In the genomic region with DNA sequence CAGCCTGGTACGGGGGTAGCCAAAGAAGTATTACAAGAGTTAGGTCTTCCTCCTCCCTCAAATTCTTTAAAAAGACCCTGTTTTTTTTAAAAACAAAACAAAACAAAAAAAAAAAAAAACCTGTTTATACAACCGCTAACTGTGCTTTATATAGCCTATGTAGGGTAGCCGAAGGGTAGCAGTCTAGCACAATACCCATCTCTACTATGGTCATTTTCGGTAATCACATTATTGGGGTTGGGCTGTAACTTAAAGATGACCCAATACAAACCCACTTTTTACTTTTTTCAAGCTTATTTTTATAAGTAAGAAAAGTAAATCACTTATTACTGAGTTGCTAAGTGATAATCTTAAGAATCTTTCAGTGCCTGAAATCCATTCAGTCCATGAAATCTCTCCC, we compare ENCODE assay signal across 8 mouse cellular contexts. TPM values are rescaled to one million over a fixed set of nuclear protein-coding genes. Genes with fewer than 3 reads are reported as not detected.
DNase-seq lines count a peak whose midpoint lies in the region; ATAC-seq and TF ChIP-seq lines count a peak whose summit lies in the region.

No protein-coding gene starts in this region.

- WGBS in kidney, postnatal 0 days, result 56% methylated on average over 4 of the region's 4 CpGs
- WGBS in embryonic facial prominence, embryonic 13.5 days, result 51% methylated on average over 4 of the region's 4 CpGs
- 53% methylated on average over 4 of the region's 4 CpGs for whole genome bisulfite sequencing in intestine, postnatal 0 days
- 54% methylated on average over 4 of the region's 4 CpGs for WGBS in neural tube, embryonic 12.5 days

- H3K9ac ChIP-seq in kidney, postnatal 0 days (ENCODE audit: low read depth, low read length), result 0 out of 2 replicates have a peak overlapping the region, but pooled peaks have one; percentile 75
- no peak overlapping the region for H3K9ac ChIP-seq in embryonic facial prominence, embryonic 13.5 days
- H3K9ac ChIP-seq in intestine, postnatal 0 days (ENCODE audit: low read depth, low read length), result no peak overlapping the region; the same call in 1 of the 2 replicates
- H3K9ac ChIP-seq in neural tube, embryonic 12.5 days, result no peak overlapping the region

- no peak for TF ChIP-seq CTCF in kidney, postnatal 0 days (IDR thresholded peaks at IDR 0.05; ENCODE audit: low read depth)
- TF ChIP-seq CTCF in intestine, postnatal 0 days (IDR thresholded peaks at IDR 0.05; ENCODE audit: low read depth), result no peak

- H3K27me3 ChIP-seq in kidney, postnatal 0 days (ENCODE audit: insufficient read depth, low read length), result no peaks in the 10 kb centered on the region
- no peaks in the 10 kb centered on the region for H3K27me3 ChIP-seq in embryonic facial prominence, embryonic 13.5 days
- no peaks in the 10 kb centered on the region for H3K27me3 ChIP-seq in intestine, postnatal 0 days (replicated peaks; ENCODE audit: control insufficient read depth, insufficient read depth, low read length)
- no peaks in the 10 kb centered on the region for H3K27me3 ChIP-seq in neural tube, embryonic 12.5 days (replicated peaks)

- H3K9me3 ChIP-seq in kidney, postnatal 0 days (replicated peaks; ENCODE audit: low read length), result no peaks in the 10 kb centered on the region
- no peaks in the 10 kb centered on the region for H3K9me3 ChIP-seq in embryonic facial prominence, embryonic 13.5 days
- H3K9me3 ChIP-seq in intestine, postnatal 0 days (ENCODE audit: control insufficient read depth), result no peaks in the 10 kb centered on the region
- H3K9me3 ChIP-seq in neural tube, embryonic 12.5 days, result no peaks in the 10 kb centered on the region

- no peaks in the 10 kb centered on the region for H3K4me1 ChIP-seq in kidney, postnatal 0 days (replicated peaks; ENCODE audit: insufficient read depth, low read length)
- peaks cover 8% of the 10 kb centered on the region for H3K4me1 ChIP-seq in embryonic facial prominence, embryonic 13.5 days
- no peaks in the 10 kb centered on the region for H3K4me1 ChIP-seq in intestine, postnatal 0 days (replicated peaks; ENCODE audit: control insufficient read depth, insufficient read depth, low read length)
- no peaks in the 10 kb centered on the region; the same call in 1 of the 2 replicates for H3K4me1 ChIP-seq in neural tube, embryonic 12.5 days

- peak overlapping the region; percentile 73 for H3K4me3 ChIP-seq in kidney, postnatal 0 days (replicated peaks; ENCODE audit: low read depth, low read length)
- peak overlapping the region; percentile 81 for H3K4me3 ChIP-seq in embryonic facial prominence, embryonic 13.5 days
- peak overlapping the region; percentile 93 for H3K4me3 ChIP-seq in intestine, postnatal 0 days (ENCODE audit: low read depth, low read length)
- peak overlapping the region; percentile 59; the same call in 1 of the 2 replicates for H3K4me3 ChIP-seq in neural tube, embryonic 12.5 days

- no peak overlapping the region for H3K27ac ChIP-seq in kidney, postnatal 0 days
- H3K27ac ChIP-seq in embryonic facial prominence, embryonic 13.5 days, result no peak overlapping the region
- no peak overlapping the region for H3K27ac ChIP-seq in intestine, postnatal 0 days (ENCODE audit: low read depth, low read length)
- H3K27ac ChIP-seq in neural tube, embryonic 12.5 days, result no peak overlapping the region

- peak; percentile 10 for DNase-seq in kidney, postnatal 0 days (ENCODE audit: low spot score)
- no peak for DNase-seq in kidney, postnatal 25 days
- DNase-seq in thymus, postnatal 36 days, result no peak
- DNase-seq in left cerebral cortex, adult 8-10 months (ENCODE audit: low spot score in 2 of 2), result no peak
- DNase-seq in c-Kit-positive CD71-positive TER-119-positive erythroid progenitor cells, embryonic 14.5 days (ENCODE audit: low spot score), result no peak

- no peaks in the 10 kb centered on the region for H3K36me3 ChIP-seq in kidney, postnatal 0 days (ENCODE audit: insufficient read depth, low read length)
- H3K36me3 ChIP-seq in embryonic facial prominence, embryonic 13.5 days, result peaks cover 6% of the 10 kb centered on the region; the same call in 1 of the 2 replicates
- H3K36me3 ChIP-seq in intestine, postnatal 0 days (ENCODE audit: control insufficient read depth, insufficient read depth), result no peaks in the 10 kb centered on the region
- no peaks in the 10 kb centered on the region for H3K36me3 ChIP-seq in neural tube, embryonic 12.5 days

- ATAC-seq in kidney, postnatal 0 days (replicated peaks; ENCODE audit: low FRiP score, low read depth), result no peak
- no peak for ATAC-seq in embryonic facial prominence, embryonic 13.5 days (ENCODE audit: insufficient number of reproducible peaks, insufficient read depth, low FRiP score, low TSS enrichment, low read depth)
- no peak for ATAC-seq in intestine, postnatal 0 days
- ATAC-seq in neural tube, embryonic 12.5 days (ENCODE audit: low FRiP score, low read depth), result no peak

- H3K4me2 ChIP-seq in kidney, postnatal 0 days (ENCODE audit: low read length), result peak overlapping the region; percentile 74
- H3K4me2 ChIP-seq in embryonic facial prominence, embryonic 13.5 days, result peak overlapping the region; percentile 71
- H3K4me2 ChIP-seq in intestine, postnatal 0 days (replicated peaks; ENCODE audit: low read depth), result peak overlapping the region; percentile 75
- H3K4me2 ChIP-seq in neural tube, embryonic 12.5 days (replicated peaks), result peak overlapping the region; percentile 66

RNA-seq across cellular contexts. Expression of gene Efcab7, which starts 0.7 kb away (rescaled TPM):
- polyA plus RNA-seq in kidney, postnatal 0 days (2015; fragmentation: Nextera tagmentation; extraction: Ambion mirVana), result 21.6 and 23.1 TPM in 2 replicates
- polyA plus RNA-seq in embryonic facial prominence, embryonic 13.5 days (2015; fragmentation: Nextera tagmentation; extraction: Ambion mirVana), result 27.1 and 32.4 TPM in 2 replicates
- 5.5 and 6.3 TPM in 2 replicates for polyA plus RNA-seq in intestine, postnatal 0 days (2015; fragmentation: Nextera tagmentation; extraction: Ambion mirVana)
- 16.9 and 26.9 TPM in 2 replicates for polyA plus RNA-seq in neural tube, embryonic 12.5 days (2016; fragmentation: Nextera tagmentation; extraction: Ambion mirVana)
- 1 to 10 TPM; 4.8 to 9.4 (median 6.5) TPM for total RNA-seq in left cerebral cortex, adult 8-10 months (2022)
